Mouse (Mus musculus): ENCODE data around the gene Bcap29.
"Not testable (repeated sequence)": the region's sequence is repeated elsewhere in the genome, so short reads cannot be mapped to it uniquely, and the experiment has no call there.

Bcap29 gene

DNA sequence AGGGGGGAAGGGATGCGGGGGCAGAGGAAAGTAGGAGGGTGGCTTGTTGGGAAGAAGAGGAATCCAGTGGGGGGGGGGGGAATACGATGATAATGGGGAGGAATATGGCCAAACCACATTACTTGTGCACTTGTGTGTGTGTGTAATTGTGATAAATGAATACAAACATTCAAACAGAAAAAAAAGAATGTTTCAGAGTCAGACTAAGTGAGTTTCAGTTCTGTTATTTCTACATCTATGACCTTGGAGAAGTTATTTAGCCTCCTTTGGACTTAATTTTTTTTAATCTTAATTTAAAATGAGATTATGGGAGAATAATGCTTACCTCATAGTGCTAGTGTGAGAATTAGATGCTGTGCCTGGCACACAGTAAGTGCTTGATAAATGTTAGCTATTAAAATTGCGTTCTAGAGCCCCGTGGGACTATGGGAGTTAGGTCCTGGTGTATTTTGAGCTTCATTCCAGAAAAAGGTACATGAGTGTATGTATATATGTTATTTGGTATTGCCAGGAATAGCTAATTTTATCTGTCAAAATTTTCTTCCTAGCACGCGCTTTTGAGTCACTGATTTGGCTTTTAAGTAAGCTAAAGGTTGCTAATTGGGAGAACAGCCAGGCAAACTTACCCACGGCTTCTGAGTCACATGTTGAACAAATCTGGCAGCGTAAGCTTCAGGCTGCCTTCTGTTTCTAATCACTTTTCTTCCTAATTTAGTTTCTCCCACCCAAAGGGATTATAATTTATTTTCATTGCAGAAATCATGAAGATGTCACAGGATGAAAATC lies 55.6 kb downstream of the Bcap29 start:
- DNase-seq = no peak

GRCm38 (mm10) chr12:31574506-31574905 lies 60.0 kb downstream of the Bcap29 start:
- DNase-seq = no peak

DNA sequence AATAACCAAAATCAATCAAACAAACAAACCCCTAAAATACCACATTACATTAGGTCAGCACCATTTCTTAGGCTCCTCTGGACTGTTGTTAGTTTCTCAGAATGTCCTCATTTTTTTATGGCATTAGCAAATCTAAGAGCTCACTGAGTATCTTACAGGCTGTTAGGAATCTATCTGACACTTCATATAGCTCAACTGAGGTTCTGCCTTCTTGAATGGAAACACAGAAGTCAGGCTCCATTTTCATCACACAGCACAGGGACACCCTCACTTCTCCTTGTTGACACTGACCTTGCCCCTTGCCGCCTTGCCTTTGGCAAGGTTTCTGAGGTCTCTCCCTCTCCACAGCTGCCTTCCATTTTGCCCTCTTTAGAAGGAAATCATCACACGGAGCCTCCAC lies 64.7 kb downstream of the Bcap29 start:
- no peak for DNase-seq

- no peak for DNase-seq
Measured at GRCm38 (mm10) chr12:31568661-31569060, 65.8 kb downstream of the Bcap29 start.

- DNase-seq = not testable (repeated sequence)
Measured at GRCm38 (mm10) chr12:31567535-31567934, 66.9 kb downstream of the Bcap29 start.

GRCm38 (mm10) chr12:31560712-31561111 lies 73.7 kb downstream of the Bcap29 start:
- no peak for DNase-seq

- DNase-seq = no peak
Measured at GRCm38 (mm10) chr12:31560002-31560401, 74.5 kb downstream of the Bcap29 start.

- no peak for DNase-seq
Measured at GRCm38 (mm10) chr12:31554371-31554770, 80.1 kb downstream of the Bcap29 start.

DNA sequence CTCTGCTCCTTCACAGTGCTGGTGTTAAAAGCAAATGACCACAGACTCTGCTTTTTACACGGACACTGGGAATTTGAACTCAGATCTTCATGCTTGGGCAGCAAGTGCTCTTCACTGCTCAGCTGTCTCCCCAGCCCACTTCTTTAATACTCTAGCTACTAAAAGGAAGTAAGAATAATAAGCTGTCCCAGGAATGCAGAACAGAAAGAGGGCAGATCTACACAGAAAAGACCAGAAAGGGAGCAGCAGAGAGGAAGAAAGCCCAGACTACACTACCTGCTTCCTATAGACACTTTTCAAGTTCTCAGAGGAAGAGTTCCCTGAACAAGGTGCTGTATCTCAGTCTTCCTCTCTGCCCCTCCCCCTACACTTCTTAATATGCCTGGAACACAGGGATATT lies 83.2 kb downstream of the Bcap29 start:
- no peak for DNase-seq

DNA sequence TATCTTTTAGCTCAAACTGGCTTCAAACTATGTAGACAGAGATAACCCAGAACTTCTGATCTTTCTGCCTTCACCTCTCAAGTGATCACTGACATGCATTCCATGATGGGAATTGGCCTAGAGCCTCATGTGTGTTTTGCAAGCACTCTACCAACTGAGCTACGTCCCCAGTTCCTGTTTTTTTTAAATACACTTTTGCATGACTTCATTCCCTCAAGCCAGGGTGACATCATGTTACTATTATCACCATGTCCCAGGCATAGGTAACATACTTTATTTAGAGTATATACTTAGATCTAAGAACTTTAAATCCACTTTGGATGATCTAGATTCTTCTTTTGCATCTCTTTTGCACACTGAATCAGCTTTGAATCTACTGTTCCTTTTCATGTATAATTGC lies 88.4 kb downstream of the Bcap29 start:
- no peak for DNase-seq

DNA sequence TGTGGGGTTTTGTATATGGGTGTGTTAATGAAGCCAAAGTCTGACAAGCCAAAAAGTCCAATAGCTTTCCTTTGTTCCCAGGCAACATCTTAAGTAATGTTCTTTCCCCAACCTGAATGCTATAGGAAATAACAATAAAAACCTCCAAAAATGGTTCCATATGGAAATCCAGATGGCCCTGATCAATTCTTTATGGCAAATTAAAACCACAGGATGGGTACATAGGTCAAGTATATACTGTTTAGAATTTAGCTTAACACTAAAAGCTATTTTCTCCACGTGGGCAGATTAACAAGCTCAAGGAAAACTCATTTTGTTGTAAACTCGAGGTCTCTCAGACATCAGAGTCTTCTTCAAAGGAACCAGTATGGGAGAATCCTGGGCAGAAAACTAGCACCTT lies 89.2 kb downstream of the Bcap29 start:
- no peak for DNase-seq

DNA sequence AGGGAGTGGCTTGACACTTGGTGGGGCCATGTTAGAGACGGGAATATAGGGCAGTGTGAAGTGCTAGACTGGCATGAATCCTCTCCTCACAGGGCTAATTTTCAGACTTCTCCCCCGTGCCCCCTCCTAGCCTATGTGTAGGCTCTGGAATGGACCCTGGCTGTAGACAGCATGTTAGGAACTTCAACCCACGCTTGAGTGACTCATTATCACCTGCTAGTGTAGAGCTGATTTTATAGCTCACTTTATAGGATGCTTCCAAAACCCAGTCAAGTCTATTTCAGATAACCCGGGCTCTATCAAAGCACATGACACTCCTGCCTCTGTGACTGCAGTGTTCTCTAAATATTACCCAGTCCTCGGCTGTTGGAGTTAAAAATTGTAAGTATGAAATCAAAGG lies 92.9 kb downstream of the Bcap29 start:
- DNase-seq = no peak
